Mouse (Mus musculus): ENCODE data around the gene Prkce.

GRCm38 (mm10) chr17:86315874-86316273 is 148.3 kb downstream of the Prkce start:
- no peak for TF ChIP-seq CTCF (IDR thresholded peaks at IDR 0.05; ENCODE audit: low read depth)
- TF ChIP-seq EP300 (IDR thresholded peaks at IDR 0.05; ENCODE audit: low read depth) = no peak
